Mouse (Mus musculus): Measurements from ENCODE around the gene Mxd1.

DNA sequence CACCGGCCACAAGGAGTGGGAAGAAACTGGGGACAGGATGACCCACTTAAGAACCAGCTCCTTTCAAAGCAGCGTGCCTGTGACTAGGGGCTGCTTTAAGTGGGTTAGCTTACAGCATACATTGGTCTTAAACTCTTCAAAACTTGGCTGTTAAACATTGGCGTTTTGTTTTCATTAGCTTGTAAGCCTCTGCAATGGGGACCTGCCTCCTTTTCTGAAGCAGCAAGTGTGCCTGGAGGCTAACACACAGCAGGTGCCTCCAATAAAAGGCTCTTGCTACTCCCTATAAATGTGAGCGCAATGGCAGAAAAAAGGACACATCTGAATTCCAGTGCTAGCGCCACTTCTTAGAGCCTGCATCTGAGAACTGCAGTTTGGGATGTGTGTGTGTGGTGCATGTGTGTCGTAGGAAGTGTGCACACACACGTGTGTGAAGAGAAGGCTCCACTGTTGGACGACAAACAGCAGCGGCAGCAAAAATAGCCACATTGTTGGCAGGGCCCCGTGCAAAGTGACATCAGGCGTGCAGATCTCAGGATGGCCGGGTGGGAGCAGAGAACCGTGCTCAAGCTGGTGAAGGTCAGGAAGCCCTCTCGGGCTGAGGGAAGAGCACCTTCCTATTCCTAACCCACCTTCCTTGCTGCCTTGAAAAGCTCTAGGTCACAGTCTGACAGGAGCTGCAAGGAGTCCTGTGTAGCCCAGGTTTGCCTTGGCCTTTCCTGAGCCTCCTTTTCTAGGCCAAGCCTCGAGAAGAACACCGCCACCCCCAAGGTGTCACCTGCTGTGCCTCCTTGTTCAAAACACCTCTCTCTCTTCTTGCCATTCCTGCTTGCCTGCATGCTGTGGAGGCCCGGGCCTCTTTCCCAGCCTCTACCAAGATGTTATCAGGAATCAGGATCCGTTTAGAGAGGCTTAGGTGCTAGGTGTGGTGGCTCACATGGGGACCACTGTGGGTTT, 44.6 kb downstream of the Mxd1 start:
- TF ChIP-seq POLR2A (IDR thresholded peaks at IDR 0.05; ENCODE audit: borderline replicate concordance, extremely low read depth, low read depth, low read length) = no peak
- no peak for TF ChIP-seq CTCF (IDR thresholded peaks at IDR 0.05; ENCODE audit: insufficient read depth, low read length)
